Mouse (Mus musculus) bone marrow macrophage, adult 2 months (primary cell): ENCODE results near the gene Zbtb24.

Source experiments
- CTCF ChIP-seq: IDR thresholded peaks from 2 replicates; pipeline ENCODE4 v1.5.1; 2012; ENCODE audit warnings: low read depth, mild to moderate bottlenecking, low read length, moderate library complexity
- POLR2A ChIP-seq: IDR thresholded peaks from 2 replicates; pipeline ENCODE4 v1.6.1; 2012; ENCODE audit warnings: mild to moderate bottlenecking, low read depth, low read length, borderline replicate concordance

DNA sequence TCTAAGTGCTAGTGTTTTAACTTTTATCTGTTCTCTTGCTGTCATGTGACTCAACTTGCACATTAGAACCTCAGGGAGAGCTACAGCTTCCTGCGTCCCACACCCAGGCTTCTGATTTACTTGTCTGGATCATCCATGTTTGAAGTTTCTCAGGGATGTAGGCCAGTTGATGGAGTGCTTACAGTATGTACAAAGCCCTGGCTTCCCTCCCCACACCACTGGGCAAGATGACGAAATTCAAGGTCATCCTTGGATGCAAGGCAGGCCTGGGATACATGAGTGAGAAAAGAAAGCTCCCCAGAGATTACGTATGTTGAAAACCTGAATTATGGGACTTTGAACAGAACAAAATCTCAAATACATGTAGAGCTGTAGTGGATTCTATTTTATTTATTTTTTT, 2.6 kb downstream of the Zbtb24 start:
- TF ChIP-seq POLR2A: no peak
- no peak for TF ChIP-seq CTCF
